Mouse (Mus musculus) hindbrain, embryonic 11.5 days (tissue): ENCODE measurements at regions not wholly inside any gene's neighbourhood (a gene's known extent, or its start where the extent isn't known, plus 50 kb on each side); places are given as distances from the start of the nearest gene placed in this dataset.

Experiments
- ATAC-seq: fragments of 200-750 bp; cut with Nextera tagmentation; 2 replicates; pipeline ENCODE4 v1.8.0; 2017; ENCODE audit warnings: mild to moderate bottlenecking, moderate TSS enrichment, moderate library complexity; ENCODE audit not compliant: low FRiP score
- DNase-seq: peaks from one replicate; pipeline ENCODE4 v3.0.0-alpha.2; 2015; ENCODE audit warnings: low spot score
- H3K27ac ChIP-seq: fragments of 300-500 bp; sonication (generic); 2 replicates; pipeline ENCODE4 v1.5.1; 2014; ENCODE audit warnings: mild to moderate bottlenecking, low read depth, low read length
- H3K27me3 ChIP-seq: fragments of 300-500 bp; sonication (generic); 2 replicates; pipeline ENCODE4 v1.6.1; 2014; ENCODE audit warnings: mild to moderate bottlenecking, low read length, moderate library complexity, mixed read lengths; ENCODE audit not compliant: control insufficient read depth, insufficient read depth
- H3K36me3 ChIP-seq: fragments of 300-500 bp; sonication (generic); 2 replicates; pipeline ENCODE4 v1.6.1; 2014; ENCODE audit warnings: mild to moderate bottlenecking, low read length, moderate library complexity, mixed read lengths; ENCODE audit not compliant: control insufficient read depth, insufficient read depth
- H3K4me1 ChIP-seq: fragments of 300-500 bp; sonication (generic); replicated peaks from 2 replicates; pipeline ENCODE4 v1.6.1; 2014; ENCODE audit warnings: low read length, mixed read lengths; ENCODE audit not compliant: control insufficient read depth, insufficient read depth
- H3K4me2 ChIP-seq: fragments of 300-500 bp; sonication (generic); replicated peaks from 2 replicates; pipeline ENCODE4 v1.6.1; 2014; ENCODE audit warnings: mild to moderate bottlenecking, low read depth, low read length
- H3K4me3 ChIP-seq: fragments of 300-500 bp; sonication (generic); 2 replicates; pipeline ENCODE4 v1.5.1; 2014; ENCODE audit warnings: low read depth, low read length
- H3K9ac ChIP-seq: fragments of 300-500 bp; sonication (generic); 2 replicates; pipeline ENCODE4 v1.6.1; 2014; ENCODE audit warnings: low read depth, low read length
- H3K9me3 ChIP-seq: fragments of 300-500 bp; sonication (generic); 2 replicates; pipeline ENCODE4 v1.6.1; 2016; ENCODE audit warnings: low read length; ENCODE audit not compliant: control insufficient read depth
- WGBS: fragments of 180-500 bp; shearing (Covaris S2); extraction: QIAGEN DNeasy Blood & Tissue Kit; methylation state at CpG from one replicate; pipeline ENCODE4 v1.1.7; 2014; 5-methylcytosine and 5-hydroxymethylcytosine counted together

DNA sequence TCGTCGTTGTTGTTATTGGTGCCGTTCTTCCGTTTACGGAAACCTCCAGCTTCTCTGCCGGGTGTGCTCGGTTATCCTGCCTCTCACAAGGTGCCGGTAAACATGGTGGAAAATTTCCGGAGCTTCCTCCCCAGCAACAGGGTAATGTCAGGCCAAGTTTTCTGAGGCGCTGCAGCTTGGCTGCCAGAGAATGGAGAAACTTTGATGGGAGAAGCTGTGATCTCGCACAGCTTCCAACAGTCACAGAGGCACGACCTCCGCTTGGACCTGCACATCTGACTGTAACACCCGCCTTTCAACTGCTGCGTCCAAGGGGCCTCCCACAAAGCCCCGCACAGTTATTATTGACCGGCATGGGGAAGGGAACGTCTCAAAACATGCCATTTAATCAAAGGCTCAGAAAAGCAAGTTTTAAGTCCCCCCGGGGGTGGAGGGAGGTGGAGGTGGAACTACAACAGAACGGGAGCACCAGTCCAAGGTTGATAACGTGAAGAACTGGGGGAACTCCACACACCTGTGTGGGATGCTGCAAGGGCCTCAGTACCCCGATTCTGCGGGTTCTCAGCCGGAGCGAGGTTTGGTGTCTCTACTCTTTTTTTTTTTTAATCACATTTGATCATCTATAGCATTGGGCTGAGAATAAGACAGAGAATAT, 299.1 kb downstream of the Vrk1 start:
- no peak for DNase-seq
- ATAC-seq = no peak
- no peak overlapping the region for H3K9ac ChIP-seq
- no peak overlapping the region for H3K4me2 ChIP-seq
- H3K27me3 ChIP-seq = peaks cover 10% of the 10 kb centered on the region
- H3K36me3 ChIP-seq = no peaks in the 10 kb centered on the region
- no peak overlapping the region for H3K27ac ChIP-seq
- H3K4me1 ChIP-seq = peaks cover 4% of the 10 kb centered on the region; the same call in 1 of the 2 replicates
- WGBS = 76% methylated on average over 25 of the region's 25 CpGs
- H3K4me3 ChIP-seq = no peak overlapping the region
- no peaks in the 10 kb centered on the region for H3K9me3 ChIP-seq

DNA sequence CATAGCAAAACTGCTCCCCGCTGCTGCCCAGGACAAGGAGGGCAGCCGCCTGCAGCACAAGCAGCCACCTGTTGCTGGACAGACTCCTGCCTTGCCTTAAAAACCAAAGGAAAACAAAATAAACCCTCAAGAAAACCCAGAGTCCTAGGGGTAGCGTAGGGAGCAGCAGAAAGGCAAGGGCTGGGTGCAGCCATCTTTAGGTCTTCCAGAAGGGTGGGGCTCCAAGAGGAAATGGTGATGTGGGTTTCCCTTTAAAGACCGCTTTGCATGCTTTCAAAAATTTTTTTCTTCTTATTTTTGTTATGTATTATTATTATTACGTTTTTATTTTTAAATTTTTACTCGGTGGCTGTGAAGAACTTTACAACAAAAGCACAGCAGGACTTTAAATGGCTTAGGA, 300.1 kb downstream of the Vrk1 start:
- Histone ChIP-seq H3K4me1 (peaks cover 4% of the 10 kb centered on the region; the same call in 1 of the 2 replicates), H3K4me3 (no peak overlapping the region; the same call in 1 of the 2 replicates), H3K27me3 (peaks cover 10% of the 10 kb centered on the region), H3K4me2 (peak overlapping the region; percentile 73), H3K36me3 (no peaks in the 10 kb centered on the region), H3K27ac (no peak overlapping the region), H3K9ac (no peak overlapping the region), H3K9me3 (no peaks in the 10 kb centered on the region)
- no peak for DNase-seq
- WGBS = 30% methylated on average over 6 of the region's 6 CpGs
- no peak for ATAC-seq

DNA sequence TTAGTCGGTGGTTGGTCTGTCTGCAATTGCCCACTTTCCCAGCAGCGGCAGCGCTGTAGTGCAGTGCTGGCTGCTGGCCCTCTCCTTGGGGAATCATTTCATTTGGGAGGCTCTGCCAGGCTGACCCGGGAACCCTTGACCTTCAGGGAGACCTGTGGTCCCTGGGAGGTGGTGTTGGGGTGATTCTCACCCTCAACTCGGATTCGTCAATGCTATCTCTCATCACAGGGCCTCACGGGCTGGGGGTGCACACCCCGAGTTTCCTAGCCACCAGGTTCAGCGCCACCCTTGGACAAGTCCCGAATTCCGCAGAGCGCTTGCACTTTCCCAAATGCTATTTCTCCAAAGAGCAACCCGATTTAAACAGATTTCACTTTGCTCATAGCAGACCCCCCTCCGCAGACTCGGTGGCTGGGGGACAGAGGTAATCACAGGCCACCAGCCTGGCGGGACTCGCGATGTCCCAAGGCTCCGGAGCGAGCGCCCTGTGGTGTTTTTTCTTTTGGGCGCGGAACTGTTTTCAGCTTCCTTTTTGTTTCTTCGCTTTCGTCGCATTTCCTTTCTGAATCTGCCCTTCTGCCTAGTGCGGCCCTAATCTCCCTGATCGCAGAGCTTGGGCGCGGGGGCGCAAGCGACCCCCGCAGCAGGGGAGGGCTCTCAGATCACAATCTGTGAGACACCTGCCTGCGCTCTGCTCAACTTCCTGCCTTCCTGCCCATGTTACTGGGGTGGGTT, 300.7 kb downstream of the Vrk1 start:
- Histone ChIP-seq H3K27ac (no peak overlapping the region), H3K9me3 (no peaks in the 10 kb centered on the region), H3K9ac (peak overlapping the region; percentile 40; the same call in 1 of the 2 replicates), H3K27me3 (peaks cover 10% of the 10 kb centered on the region), H3K4me1 (peaks cover 4% of the 10 kb centered on the region; the same call in 1 of the 2 replicates), H3K4me3 (peak overlapping the region; percentile 33), H3K4me2 (peak overlapping the region; percentile 73), H3K36me3 (no peaks in the 10 kb centered on the region)
- ATAC-seq (no peak), DNase-seq (peak; percentile 57)
- under 1% methylated on average over 34 of the region's 34 CpGs for WGBS

DNA sequence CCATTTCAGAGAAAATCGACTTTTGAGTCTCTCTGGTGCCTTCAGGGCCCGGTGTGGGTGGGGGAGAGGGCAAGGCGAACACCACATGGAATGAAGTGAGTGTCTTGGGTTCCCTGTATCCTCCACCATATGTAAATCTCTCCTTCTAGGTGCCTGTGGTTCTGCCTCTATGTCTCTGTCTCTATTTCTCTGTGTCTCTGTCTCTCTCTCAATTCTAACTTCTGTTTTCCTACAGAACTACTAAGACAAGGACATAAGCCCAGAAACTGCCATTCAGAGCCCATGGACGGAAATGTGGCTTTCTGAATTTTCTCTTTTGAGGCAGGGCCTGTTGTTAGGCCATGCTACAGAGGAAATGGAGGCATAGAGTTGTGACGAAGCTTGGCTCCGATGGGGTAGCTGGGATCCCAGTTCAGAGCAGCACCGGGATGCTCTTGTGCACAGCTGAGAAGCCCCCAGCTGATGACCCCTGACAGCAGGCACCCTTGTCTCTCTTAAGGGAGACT, 301.3 kb downstream of the Vrk1 start:
- no peak overlapping the region for H3K27ac ChIP-seq
- H3K4me2 ChIP-seq = peak overlapping the region; percentile 73
- peaks cover 4% of the 10 kb centered on the region; the same call in 1 of the 2 replicates for H3K4me1 ChIP-seq
- H3K27me3 ChIP-seq = peaks cover 10% of the 10 kb centered on the region
- H3K9me3 ChIP-seq = no peaks in the 10 kb centered on the region
- peak overlapping the region; percentile 33 for H3K4me3 ChIP-seq
- DNase-seq = peak; percentile 30
- no peaks in the 10 kb centered on the region for H3K36me3 ChIP-seq
- no peak; the same call in 1 of the 2 replicates for ATAC-seq
- H3K9ac ChIP-seq = no peak overlapping the region
- 23% methylated on average over 7 of the region's 7 CpGs for WGBS

DNA sequence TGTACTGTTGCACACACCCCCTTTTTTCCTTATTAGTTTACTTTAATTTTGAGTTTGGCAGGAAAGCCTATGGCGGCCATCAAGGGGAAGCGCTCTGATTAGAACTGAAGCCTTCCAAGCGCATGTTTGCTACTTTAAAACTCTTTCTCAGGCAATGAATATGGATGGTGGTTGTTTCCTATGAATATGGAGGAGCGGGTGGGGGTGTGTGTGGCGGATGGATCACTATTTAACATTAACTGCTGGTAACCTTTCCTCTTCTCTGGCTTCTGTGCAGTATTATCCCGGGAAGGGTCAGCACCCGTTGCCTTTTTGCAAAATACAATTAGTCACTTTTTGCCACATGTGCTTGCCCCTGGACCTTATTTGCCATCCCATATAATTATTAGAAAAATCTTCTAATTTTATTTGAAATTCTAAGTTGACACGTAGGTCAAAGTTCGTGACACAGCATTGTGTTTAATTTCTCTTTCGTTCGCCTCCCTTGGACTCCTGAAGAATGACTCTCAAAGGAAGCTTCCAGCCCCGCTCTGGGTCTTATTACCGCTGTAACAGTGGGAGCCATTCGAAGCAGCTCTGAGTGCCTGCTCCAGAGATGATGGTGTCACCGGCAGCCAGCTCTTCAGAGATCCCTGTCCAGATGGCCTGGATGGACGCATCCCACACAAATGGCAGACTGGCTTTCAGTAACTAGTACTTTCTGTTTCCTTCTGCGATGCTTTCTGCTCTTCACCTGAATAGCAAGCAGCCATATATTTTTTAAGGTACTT, 302.0 kb downstream of the Vrk1 start:
- no peak overlapping the region for H3K9ac ChIP-seq
- H3K27ac ChIP-seq = no peak overlapping the region
- 37% methylated on average over 17 of the region's 17 CpGs for WGBS
- no peaks in the 10 kb centered on the region for H3K36me3 ChIP-seq
- ATAC-seq (no peak), DNase-seq (peak; percentile 35)
- no peak overlapping the region for H3K4me2 ChIP-seq
- H3K4me3 ChIP-seq = no peak overlapping the region
- H3K9me3 ChIP-seq = no peaks in the 10 kb centered on the region
- H3K27me3 ChIP-seq = peaks cover 10% of the 10 kb centered on the region
- peaks cover 4% of the 10 kb centered on the region; the same call in 1 of the 2 replicates for H3K4me1 ChIP-seq

DNA sequence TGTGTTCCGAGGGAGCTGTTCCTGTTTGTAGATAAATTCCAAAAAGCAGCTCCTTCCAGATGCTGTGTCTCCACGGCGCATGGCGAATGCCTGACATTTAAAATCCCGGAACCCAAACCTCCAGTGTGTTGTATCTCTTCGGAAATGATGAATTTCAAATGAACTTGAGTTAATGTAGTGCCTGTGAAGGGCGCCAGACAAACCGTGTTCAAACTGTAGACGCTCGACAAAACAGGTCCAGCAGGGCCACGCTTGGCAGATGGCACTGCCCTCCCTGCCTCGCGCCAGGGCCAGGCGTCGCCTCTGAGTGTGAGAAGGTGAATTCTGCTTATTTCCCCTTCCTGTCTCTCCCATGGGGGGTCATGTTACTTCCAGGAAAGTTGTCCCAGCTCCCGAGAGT, 307.7 kb downstream of the Vrk1 start:
- ATAC-seq = no peak
- no peak overlapping the region for H3K4me2 ChIP-seq
- no peak overlapping the region for H3K4me3 ChIP-seq
- no peak overlapping the region for H3K27ac ChIP-seq
- DNase-seq = no peak
- 89% methylated on average over 16 of the region's 16 CpGs for WGBS
- H3K27me3 ChIP-seq = peaks cover 13% of the 10 kb centered on the region
- H3K9ac ChIP-seq = no peak overlapping the region
- no peaks in the 10 kb centered on the region; the same call in 1 of the 2 replicates for H3K4me1 ChIP-seq
- no peaks in the 10 kb centered on the region for H3K36me3 ChIP-seq
- no peaks in the 10 kb centered on the region for H3K9me3 ChIP-seq

DNA sequence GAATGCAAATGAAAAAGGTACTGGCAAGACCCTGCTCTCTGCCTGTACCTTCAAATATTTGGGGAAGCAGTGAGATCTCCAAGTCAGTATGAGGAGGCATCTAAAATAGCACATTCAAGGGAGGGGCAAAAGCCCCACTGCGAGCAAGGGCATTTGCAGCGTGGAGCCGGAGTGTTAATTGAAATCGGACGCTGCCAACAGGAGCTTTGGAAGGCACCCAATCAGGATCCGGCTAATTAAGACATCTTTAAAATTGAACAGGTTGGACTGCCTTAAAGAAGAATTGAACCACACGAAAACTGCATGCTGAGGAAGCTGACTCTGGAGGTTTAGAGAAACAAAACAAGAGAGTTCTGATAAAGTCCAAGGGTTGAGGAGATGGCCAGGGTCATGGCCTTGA, 311.5 kb downstream of the Vrk1 start:
- Histone ChIP-seq H3K4me3 (no peak overlapping the region), H3K4me2 (no peak overlapping the region), H3K9me3 (no peaks in the 10 kb centered on the region), H3K9ac (no peak overlapping the region), H3K4me1 (no peaks in the 10 kb centered on the region), H3K27ac (no peak overlapping the region), H3K27me3 (peaks cover 33% of the 10 kb centered on the region), H3K36me3 (no peaks in the 10 kb centered on the region)
- 83% methylated on average over 7 of the region's 7 CpGs for WGBS
- ATAC-seq (no peak), DNase-seq (no peak)

DNA sequence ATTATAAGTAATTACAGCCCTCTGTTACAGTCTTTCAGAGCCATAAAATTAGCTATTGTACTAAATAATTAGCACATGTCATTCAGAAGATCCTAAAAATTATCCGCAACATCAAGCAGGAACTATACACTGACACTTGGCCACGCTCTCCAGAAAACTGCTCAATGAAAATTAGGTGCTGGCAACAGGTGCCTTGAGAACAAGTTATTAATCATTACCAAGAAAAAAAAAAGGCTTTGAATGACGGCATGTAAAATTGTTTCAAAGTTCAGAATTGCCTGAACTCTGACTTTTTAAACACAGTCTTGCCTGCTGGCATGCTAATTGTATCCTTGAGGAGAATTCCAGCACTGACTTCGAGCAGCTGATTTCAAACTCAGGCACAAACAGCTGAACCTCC, 316.6 kb downstream of the Vrk1 start:
- 29% methylated on average over 4 of the region's 4 CpGs for WGBS
- Histone ChIP-seq H3K27ac (no peak overlapping the region), H3K9me3 (no peaks in the 10 kb centered on the region), H3K9ac (no peak overlapping the region), H3K4me3 (no peak overlapping the region), H3K4me2 (no peak overlapping the region), H3K36me3 (no peaks in the 10 kb centered on the region), H3K27me3 (peaks cover 30% of the 10 kb centered on the region), H3K4me1 (no peaks in the 10 kb centered on the region)
- DNase-seq (no peak), ATAC-seq (no peak)
